Mouse (Mus musculus) kidney, adult 9 months (tissue): ENCODE results near the gene Peak1.
A peak's percentile ranks its signal among the peaks of the same experiment; 100 is the strongest.

Experiments used
- DNase-seq: peaks from one replicate; pipeline ENCODE4 v3.0.0; 2022

Gene Peak1

DNA sequence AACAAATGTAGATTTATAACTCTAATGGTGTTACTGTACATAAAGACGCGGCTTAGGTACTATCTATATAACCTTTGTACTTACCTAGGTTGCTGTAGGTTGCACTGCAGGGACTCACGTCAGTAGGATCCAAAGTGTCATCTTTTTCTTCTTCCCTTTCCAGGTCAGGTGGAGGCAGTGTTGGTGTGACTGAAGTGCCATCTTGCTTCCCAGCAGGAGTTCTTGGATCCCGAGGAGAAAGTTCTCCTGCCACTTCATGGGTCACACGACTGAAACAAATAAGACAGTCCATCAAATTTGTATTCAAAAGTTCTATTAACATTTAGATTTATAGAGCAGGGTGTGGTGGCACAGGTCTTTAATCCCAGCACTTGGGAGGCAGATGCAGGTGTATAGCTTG lies 176.8 kb downstream of the Peak1 start:
- DNase-seq, result no peak

DNA sequence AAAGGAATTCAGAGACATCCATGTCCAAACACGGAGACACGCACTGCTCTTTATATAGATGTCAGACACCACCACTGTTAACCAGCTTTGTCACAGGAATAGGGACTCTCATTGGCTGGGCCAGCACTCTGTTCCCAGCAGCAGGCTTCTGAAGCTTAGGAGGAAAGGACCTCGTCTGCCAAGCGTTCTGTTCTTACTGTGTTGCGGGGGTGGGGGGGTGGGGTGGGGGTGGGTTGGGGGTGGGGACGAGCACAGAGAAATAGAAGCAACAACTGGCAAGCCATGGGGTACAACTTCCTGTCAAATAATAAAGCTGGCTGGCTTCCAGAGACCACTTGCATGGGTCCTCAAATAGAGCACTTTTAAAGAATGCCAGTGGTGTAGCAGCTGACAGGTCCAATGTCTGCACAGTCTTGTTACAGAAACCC lies 182.0 kb downstream of the Peak1 start:
- no peak for DNase-seq

DNA sequence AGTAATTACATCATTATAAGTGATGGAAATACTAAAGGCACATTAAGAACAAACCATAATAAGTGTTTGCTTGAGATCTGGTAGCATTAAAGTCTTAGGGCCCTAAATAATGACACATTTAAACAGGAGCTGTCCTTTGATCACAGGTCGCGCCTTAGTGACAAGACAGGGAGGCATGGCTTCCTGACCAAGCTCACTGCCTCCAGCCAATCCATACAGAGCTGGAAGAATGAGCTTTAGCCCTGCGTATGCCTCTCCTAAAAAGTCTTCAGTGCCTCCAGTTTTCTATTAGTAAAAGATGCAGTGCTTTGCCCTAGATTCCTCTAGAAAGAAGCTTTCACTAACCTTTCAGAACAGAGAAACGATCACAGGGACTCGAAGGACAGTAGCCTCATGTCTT lies 182.6 kb downstream of the Peak1 start:
- no peak for DNase-seq

DNA sequence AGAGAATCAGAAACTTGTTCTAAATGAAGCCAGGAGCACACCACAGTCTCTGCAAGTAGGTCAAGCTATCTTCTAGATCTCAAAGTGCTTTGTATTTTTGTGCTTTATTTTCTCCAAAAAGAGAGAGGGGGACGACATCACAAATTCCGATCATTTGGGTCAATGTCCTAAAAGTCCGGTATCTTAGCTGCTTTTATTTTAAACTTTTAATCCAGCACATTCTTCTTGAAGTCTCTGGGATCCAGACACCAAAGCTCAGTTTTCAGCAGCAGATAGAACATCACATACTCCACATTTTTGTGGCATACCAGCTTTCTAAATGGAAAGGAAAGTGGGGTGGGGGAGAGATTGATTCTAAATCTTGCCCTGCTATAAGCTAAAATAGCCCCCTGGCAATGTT lies 183.3 kb downstream of the Peak1 start:
- no peak for DNase-seq

DNA sequence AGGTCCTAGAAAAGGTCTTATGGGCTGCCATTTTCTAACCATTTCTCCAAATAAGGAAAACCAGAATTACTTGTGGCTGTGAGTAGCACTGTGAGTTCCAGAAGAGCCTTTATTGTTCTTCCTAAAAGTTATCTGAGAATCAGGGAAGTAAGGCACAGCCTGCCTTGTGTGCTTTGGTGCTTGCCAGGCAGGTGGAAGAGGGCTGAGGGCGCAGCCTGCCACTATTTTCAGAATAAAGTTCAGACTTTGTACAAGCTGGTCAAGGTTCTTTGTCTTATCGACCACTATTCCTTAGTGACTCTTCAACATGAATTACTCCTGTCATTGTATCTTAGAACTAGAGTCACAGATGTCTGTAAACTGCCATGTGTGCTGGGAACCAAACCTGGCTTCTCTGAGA lies 184.6 kb downstream of the Peak1 start:
- DNase-seq, result no peak

DNA sequence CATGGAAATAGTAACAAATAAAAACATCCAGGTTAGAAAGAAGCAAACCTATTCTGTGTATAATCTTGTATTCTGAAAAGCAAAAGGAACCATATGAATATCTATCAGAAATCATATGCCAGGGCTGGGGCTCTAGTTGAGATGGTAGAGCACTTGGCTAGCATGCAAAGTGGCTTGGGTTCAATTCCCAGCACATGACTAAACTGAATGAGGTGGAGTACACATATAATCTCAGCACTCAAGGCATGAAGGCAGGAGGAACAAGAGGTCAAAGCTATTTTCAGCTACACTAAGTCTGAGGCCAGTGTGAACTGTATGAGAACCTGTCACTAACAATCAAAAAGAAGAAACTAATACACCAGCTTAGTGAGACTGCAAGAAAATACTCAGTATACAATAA lies 187.0 kb downstream of the Peak1 start:
- no peak for DNase-seq

DNA sequence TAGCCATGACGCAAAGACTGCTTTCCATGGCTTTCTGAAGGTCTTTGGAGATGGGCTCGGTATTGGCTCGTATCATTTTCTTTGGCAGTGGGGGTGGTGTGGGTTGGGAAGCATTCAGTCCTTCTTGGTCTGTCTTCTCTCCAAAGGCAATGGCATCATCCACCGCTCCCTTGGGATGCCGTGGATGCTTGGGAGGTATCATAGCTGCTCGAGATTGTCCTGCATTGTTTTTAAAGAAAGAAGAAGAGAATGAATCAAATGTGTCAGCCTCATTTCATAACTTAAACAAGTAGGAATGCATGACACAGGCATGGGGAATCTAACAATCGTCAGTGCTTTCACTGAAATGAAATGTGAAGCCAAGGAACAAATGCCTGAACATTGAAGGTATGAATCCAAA lies 190.2 kb downstream of the Peak1 start:
- no peak for DNase-seq

DNA sequence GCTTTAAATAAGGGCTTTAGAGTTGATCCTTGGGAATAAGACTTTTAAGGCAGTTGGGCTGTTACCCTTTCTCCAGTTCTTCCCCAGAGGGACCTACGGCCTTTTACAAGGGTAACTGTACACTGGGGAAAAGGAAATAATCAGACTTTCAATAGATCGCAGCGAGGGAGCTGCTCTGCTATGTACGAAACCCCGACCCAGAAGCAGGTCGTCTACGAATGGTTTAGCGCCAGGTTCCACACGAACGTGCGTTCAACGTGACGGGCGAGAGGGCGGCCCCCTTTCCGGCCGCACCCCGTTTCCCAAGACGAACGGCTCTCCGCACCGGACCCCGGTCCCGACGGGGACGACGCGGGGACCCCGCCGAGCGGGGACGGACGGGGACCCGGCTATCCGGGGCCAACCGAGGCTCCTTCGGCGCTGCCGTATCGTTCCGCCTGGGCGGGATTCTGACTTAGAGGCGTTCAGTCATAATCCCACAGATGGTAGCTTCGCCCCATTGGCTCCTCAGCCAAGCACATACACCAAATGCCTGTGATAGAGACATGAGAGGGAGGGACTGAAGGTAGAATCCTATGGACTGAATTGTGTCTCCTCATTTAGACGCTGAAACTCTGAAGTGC lies 194.3 kb downstream of the Peak1 start:
- DNase-seq, result peak; percentile 88

DNA sequence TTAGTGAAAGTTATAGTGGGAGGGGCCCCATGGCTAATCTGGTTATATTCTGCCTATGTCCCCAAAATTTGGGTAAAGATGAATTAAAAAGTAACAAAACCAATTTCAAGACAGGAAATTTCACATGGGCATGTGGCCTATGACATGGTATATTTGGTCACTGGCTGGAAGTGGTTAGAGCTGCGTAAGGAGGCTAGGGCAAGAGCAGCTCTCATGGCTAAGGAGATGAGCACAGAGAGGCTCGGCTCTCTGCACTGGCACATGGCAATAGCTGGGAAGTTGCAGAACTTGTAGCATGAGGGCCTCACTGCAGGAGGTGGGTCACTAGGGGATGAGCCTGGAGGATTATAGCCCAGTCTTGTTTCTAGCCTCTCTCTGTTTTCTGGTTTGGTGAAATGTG lies 199.0 kb downstream of the Peak1 start:
- no peak for DNase-seq

DNA sequence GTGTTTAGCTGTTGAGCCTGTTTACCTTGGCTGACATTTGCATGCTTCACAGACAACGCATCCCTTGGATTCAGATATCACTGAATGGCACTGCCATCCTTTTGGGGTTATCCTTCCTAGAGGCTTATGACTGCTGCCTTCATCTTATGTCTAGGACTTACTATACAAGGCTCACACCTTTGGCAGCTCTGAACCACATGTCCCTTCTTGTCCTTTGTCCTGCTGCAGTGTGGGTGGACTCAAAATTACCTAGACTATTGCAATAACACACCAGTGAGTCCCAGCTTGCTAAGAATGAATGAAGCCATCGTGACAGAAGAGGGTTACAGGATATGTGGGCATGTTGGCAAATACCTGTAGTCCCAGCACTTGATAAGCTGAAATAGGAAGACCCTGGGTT lies 199.8 kb downstream of the Peak1 start:
- DNase-seq, result no peak

DNA sequence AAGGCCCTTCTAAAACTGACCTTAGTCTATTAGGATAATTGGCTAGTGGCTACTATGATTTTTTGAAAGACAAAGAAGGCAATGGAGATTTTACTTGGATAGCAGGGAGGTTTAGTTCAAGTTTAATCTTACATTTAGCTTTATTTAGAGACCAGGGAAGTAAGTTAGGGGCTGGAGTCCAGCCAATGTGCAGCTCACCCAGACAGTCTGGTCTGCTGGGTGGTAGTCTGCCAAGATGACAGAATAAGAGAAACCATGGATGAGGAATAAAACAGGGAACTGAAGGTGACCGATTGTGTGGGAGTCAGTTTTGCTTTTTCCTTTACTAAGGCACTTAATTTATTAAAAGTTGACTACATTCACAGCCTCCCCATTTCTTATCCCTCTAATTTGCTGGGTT lies 200.5 kb downstream of the Peak1 start:
- DNase-seq, result no peak

DNA sequence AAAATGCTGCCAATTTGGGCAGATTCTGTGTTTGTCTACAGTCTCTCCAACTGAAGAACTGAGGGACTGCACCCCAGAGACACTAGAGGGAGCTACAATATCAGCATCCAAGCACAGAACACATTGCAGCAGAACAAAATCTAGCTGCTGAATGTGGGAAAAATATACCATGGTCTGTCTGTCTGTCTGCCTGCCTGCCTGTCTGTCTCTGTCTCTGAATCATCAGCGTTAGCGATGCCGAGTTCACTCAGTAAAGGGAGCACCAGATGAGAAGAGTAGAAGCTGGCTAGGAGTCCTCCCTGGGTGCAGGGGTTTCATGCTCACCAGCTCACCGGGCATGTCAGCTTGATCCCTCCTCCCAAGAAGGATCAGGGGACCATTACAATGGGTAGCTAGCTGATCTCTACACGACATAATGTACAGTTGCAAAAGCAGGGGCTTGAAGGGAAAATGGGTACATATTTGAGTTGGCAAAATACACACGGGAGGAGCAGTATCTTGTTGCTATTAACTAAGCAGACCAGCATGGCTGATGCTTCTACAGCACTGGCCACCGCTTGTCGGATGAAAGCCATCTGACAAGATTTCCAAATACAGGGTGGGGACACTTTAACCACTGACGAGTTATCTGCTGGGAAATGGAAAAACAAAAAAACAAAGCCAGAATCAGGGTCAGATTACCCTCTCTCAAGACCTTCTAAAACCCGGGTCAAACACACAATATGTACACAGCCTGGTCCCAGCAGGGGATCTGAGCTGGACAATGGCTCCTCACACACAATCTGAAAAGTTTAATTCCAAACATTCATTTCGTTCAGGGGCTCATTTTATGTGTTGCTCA lies 204.2 kb downstream of the Peak1 start:
- DNase-seq, result peak; percentile 65

DNA sequence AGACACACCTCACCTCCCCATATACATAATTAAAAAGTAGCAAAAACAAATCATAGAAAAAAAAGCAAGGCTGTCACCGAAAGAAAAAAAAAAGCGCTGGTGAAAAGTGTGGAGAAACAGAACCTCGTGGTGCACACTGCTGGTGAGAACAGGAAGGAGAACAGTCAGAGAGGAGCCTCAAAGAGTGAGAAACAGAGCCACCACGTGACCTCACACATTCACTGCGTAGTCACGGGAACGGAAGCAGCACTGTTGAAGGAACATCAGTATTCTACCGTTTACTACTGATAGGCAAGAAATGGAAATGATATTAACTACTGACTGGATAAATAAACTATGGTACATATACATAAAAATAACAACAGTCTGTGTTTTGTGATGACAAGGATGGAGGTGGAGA lies 209.1 kb downstream of the Peak1 start:
- DNase-seq, result no peak

DNA sequence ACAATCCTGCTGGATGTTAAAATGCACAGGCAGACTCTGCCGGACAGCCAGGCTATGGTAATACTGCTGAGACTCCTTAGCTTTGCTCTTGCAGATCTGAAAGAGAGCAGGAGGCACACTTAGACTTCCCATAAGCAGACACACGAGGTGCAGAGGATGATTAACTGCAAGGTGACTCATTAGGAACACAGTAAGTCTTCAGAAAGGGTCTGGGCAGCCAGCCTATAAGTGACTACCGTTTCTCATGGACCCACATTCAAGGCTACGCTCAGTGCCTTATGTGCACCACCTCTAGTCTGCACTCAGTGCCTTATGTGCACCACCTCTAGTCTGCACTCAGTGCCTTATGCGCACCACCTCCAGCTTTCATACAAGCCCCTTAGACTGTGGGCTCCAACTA lies 210.4 kb downstream of the Peak1 start:
- peak; percentile 31 for DNase-seq

DNA sequence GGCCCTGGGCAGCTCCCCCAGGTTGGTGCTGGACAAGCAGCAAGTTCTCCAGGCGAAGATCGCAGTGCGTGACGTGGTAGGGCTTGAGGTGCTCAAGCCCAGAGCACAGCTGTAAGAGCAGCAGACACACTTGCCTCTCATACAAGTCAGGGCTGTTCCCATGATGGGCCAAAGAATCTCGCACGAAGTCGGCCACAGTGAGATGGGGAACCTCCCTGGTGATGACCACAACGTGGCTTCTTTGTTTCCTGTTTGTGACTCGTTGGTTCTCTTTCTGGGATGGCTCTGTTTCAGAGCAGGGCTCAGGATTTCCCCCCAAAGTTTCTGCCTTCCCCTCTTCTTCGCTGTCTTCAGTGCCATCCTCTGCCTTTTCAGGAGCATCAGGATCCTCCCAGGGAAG lies 210.8 kb downstream of the Peak1 start:
- no peak for DNase-seq

DNA sequence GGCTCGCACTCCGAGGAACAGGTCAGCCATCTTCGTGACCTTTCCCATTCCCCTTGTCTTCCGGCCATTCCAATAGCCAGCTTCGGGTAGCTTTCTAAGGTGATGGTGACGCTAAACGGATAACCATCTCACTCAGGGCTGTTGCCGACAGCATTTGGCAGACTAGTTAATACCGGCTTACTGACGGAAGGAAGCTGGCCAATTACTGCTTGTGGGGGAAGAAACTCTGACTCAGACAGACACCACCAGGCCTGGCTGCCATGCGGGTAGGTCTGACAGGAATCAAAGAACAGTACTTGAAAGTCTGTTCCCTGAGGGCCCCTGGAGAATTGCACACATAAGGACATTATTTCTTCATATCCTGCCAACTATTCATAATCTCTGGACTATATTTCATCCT lies 212.5 kb downstream of the Peak1 start:
- peak; percentile 43 for DNase-seq

DNA sequence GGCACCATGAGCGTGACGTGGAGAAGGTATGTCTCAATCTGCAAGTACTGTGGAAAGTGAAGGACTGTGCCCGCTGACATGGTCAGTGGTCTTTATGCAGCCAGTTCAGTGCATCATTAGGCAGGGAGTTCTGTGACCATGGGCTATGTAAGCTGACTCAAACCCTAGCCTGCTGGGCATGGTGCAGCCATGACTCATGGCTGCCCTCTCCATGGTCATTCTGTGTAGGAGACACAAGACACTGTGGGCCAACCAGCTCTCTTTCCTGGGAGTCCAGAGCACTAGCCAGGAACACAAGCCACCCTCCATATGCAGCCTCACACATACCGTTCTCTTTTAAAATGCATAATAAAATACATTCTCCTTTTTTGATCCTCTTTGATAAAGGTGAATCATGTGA lies 213.6 kb downstream of the Peak1 start:
- DNase-seq, result no peak

DNA sequence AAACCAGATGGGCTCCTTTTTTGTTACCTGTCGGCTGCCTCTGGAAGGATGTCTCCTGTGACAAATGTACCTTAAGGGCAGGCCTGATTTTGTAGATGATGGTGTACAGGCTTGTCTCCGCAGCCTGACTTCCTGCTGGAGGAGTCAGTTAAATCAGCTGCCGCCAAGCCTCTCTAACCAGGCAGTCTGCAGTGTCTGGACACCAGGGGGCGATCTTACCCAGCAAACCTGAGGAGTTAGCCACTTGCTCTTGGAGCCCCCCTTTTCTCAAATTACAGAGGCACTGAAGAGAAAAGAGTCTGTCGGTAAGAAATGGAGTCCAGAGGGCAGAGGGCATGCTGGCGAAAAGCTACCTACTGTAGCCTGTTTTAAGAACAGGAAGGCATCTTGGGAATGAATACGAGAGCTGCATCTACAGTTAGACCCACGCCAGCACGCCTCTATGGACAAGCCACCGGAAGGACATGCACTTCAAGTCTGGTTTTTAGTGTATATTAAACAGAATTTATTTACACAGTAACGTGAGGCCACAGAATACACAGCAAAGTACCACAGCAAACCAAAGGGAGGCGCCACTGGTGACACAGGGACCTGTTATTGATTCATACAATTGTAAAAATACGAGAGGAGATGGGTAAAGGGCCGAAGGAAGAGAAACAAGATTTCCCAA lies 217.1 kb downstream of the Peak1 start:
- peak; percentile 86 for DNase-seq

DNA sequence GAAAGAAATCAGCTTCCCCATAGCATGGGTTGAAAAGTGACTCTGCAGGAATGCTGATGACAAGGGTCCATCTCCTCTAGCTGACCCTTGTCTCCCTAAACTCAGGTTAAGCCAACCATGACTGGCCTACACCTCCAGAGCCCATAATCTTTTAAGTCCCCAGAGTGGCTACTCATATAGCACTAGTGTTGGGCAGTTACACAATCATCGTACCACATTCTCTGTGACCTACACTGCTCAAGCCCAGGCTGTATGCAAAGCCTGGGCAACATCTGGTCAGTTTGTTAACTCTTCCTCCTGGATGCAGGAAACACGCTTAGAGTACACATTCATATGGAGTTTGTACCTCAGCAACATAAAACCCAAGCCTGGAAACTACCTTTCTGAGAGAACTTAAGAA lies 217.7 kb downstream of the Peak1 start:
- DNase-seq, result no peak

DNA sequence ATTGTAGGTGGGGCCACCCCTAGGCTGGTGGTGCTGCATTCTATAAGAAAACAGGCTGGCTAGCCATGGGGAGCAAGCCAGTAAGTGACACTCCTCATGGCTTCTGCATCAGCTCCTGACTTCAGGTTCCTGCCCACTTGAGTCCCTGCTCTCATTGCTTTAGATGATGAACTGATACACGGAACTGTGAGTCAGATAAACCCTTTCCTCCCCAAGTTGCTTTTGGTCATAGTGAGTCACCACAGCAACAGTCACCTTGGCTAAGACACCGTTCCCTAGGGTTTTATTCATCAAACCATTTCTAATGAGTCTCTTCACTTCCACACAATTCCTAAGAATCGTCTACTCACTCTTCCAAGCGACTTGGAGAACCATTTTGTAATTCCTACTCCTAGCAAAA lies 220.9 kb downstream of the Peak1 start:
- DNase-seq, result no peak

DNA sequence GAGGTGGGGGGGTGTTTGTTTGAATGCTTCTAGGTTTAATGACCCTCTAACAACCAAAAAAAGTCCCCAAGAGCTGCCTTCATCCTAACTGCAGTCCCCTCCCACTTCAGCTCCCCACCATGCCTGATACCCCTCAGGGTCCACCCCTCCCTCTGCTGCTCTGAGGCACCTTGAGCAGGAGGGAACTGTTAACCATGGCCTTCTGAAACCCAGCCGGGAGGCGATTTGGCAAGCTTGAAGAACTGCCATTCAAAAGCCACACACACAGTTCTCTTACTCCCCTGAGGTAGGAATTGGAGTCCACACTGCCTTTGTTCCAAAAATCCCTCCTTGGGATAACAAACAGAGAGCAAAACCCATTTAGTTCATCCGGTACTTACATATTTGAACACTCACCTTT lies 222.7 kb downstream of the Peak1 start:
- no peak for DNase-seq

DNA sequence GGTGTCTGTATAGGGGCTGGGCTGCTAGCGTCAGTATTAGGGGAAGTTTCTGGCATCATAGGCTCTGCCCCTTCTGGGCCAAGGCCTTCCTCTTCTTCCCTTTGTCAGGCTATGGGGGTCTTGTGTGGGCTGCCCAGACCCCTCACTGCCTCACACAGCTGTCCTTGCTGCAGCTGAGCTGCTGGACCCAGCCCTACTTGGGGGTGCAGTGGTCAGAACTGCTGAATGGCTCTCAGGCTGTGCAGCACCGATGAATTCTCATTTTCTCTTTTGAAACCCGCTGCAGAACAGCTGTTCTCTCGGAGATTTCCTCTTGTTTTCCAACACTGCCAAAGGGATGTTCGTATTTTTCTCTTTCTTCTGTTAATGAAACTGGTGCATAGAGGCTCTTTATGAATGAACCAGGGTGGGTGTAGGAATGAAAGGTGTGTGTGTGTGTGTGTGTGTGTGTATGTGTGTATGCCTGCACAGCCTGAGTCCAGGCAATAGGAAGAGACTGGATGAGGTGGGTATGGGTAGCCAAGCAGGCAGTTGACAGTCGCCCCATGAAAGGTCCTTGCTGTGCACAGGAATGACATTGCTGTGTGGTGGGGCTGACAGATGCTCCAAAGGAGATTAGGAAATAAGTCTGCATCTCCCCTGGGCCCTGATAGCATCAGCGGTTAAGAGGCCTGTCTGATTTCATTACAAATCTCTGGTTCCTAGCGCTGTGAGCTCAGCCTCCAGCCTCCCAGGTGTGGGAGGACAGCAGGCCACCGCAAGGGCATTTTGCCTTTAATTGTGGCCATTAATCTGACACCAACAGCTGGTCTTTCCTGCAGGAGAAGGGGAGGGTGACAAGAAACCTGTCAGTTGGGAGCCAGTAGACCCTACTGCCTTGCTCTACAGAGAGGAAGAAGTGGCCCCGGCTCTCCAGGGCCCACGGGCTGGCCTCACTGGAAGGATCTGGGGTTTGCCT lies 226.1 kb downstream of the Peak1 start:
- no peak for DNase-seq
